Mouse (Mus musculus) heart, adult 18-20 months (tissue): ENCODE data around the gene Ift27. TPM values are rescaled to one million over a fixed set of nuclear protein-coding genes. Genes with fewer than 3 reads are reported as not detected.

Experiments used
- DNase-seq, 2 experiments: peaks; one replicate each; pipeline ENCODE4 v3.0.0; 2021 to 2022; ENCODE audit warnings: mixed read lengths in 1 of 2
- total RNA-seq, 2 experiments: library from RNA; stranded (reverse); gene quantifications; 2 replicates each; pipeline ENCODE4 v1.2.3; 2021

Gene Ift27
- total RNA-seq, 2 experiments from 2014 or later, result 8.2 to 11.6 TPM

DNA sequence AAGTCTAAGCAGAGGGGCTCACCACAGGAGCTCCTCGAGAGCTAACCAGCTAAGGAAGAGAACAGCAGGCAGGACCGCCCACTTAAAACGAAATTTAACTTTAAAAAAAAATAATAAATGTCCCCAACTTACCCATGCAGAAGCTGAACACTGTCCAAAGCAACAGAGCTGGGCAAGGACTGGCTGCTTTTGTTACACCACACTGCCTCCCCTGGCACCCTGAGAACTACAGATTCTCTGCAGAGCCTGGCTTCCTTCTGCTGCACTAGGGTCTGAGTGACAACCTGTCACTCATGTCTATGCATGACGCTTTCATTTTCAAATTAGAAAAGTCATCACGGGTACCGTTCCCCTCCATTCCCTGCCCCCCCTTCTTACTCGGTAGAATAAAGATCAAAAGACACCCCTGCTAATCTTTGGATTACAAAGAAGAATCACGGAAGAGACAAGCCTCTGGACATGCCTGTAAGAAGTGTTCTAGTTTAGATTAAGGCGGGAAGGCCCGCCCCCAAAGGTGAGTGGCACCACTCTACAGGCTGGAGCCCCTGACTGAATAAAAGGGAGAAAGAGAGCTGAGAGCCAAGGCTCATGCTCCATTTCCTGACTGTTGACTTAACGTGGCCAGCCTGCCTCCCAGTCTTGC, 1.5 kb downstream of the Ift27 start:
- DNase-seq, result no peak

DNA sequence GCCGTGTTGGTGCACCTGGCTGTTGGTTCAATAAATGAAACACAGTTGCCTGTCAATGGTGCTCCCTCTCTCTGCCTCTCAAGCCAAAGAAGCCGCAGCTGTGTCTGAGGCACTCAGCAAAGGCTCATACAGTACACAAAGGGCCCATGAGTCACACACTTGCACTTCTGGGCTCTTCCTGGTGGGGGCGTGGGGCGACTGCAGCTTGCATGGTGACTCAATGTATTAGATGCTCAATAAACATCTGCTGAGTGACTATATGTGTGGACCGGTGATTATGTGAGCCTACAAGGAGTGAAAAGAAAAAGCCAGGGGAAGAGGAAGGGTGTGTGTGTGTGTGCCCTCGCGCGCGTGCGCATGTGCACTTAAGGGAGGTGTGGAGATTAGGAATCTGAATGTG, 2.3 kb downstream of the Ift27 start:
- DNase-seq, result no peak

DNA sequence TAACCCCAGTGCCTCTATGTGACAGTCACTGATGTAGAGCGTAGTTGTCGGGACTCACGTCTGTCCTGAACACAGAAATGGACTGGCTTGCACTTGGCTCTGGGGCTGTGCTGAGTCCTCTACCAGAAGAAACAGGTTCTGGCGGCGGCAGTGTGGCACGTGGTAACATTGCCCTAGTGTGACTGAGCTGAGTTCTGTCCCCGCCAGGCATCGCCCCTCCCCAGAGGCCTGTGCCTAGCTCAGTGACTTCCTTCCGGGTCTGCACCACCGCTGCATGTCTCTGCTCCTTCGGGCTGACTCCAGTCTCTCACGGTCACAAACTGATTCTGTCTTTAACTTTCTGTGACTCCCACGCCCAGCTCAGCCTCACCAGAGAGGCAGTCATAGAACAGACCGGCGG, 3.2 kb downstream of the Ift27 start:
- peak in 1 of 2 experiments; percentile 27 for DNase-seq

DNA sequence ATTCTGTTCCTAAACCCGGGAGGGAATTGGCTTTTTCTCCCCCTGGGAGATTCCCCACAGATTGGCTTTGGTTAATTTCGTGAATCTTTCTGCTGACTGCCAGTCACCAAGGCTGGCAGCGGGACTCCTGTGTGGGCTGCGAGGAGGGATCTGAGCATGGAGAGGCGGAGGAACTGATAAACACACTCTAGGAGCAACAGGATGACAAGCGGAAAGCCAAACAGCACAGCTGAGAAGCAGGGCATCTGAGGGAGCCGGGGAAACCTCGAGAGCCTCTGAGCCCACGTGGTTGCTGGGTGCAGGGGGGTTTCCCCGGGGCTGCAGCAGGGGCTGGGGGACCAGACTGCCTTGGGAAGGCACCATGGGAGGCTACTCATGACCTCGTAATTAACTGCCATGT, 4.3 kb downstream of the Ift27 start:
- no peak for DNase-seq

DNA sequence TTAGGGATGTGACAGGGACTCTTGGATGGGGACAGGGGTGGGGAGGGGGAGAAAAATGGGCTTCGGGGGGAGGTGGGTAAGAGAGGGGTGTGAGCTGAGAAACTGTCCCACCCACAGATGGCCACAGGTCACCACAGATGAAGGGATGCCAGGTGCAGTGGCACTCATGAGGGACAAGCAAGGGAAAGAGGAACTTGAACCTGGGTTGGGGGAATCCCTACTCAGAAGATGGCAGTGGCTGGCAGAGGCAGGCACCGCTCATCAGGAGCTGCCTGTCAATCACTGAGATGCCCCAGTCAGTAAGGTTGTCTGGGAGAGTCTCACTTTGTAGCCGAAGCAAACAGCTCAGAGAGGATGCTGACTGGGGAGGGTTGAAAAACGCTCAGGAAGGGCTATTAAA, 8.6 kb downstream of the Ift27 start:
- no peak for DNase-seq

DNA sequence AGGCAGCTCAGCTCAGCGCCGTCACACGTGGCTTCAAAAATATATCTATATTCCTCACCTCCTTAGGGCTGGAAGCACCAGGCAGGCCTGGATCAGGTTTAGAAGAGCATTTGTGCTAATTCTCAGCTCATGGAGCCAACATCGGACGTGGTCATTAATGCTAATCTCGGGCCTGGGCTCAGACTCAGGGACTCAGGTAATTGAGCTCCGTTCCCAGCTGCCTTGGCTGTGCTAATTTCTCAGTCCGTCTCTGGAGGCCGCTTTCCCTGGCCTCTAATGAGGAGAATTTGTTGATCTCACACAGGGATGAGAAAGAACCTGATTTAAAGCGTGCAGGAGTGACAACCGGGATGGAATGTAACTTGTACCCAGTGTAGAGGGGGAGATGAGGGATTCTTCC, 9.4 kb downstream of the Ift27 start:
- DNase-seq, result no peak

DNA sequence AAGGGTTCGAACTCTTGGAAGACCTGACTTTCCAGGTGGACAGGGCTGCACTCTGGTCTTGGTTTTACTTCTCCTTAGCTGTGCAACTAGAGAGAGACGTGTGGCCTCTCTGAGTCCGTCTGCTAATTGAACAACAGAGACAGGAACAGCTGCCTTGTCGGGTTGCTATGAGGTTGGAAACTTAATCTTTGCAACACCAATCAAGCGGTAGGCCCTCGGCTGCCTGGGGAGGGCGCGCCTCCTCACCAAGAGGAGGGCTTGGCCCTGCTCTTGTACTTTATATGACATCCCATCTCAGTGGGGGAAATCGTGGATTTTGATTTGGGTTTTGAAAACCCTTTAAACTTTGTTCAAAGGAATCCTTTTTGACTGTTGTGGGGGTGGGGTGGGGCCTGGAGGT, 12.0 kb downstream of the Ift27 start:
- no peak for DNase-seq

DNA sequence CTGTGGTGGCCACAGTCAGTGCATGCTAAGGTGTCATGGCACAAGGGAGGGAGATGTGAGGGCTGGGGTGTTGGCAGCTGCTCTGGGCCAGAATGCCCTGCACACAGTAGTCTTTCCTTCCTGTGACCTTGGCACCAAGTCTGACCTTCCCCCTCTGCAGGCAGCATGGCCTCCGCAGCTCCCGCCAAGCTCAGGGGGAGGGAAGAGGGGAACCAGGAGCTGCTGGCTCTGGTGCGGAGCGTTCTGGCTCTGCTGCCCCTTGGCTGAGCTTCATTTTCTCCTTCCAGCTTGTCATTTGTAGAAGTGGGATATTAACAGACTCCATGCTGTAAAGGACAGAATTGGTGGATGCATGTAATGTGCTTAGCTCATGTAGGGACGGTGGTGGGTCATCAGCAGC, 15.6 kb downstream of the Ift27 start:
- DNase-seq, result no peak

DNA sequence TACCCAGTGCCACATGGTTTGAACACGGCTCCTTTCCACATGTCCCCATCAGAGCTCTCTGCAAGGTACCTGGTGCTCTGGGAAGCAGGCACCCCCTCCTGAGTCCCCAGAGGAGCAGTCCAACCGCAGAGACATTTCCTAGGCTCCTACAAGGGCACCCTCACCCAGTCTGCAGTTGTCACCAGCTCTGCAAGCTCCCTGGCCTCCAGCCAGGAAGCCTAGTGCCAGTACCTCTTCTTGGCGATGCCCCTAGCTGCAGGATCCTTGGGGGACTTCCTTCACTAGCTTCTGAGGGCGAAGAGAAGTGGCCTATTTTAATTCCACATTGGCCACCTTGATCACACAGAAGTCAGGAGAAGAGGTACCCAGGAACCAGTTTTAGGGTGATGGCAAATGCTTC, 16.1 kb downstream of the Ift27 start:
- no peak for DNase-seq

DNA sequence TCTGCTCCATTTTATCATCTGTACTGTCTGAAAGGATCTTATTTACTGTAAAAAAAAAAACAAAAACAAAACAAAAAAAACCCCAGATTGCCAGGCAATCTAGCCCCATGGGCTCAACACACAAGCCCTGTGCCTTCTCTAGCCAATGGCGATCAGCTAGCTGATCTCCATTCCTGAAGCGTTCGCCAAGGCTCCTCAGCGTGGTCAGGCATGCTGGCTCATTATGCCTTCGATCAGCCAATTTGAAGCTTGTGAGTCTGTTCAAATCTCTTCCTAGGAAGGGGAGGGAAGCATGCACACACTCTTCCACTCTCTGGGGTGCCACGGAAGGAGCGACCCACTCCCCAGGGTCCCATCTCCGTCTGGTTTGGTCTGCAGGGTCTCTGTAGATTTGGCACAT, 16.6 kb downstream of the Ift27 start:
- DNase-seq, result no peak

DNA sequence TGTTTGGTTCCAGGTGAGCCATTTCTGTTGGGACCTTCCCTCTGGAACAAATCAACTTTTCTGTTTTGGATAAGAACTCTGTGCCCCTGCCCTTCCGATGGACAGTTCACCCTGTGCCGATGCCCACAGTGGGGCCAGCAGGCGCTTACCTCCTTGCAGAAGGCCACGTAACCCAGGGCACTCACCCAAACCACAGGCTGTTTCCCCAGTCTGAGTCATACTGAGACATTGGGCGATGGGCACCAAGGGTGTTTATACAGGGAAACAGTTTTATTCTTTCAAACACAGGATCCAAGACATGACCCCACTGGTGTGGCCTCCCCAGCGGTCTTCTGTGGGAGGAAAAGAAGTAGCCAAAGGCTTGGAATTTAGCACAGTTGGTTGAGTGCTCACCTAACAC, 18.5 kb downstream of the Ift27 start:
- DNase-seq, result no peak

DNA sequence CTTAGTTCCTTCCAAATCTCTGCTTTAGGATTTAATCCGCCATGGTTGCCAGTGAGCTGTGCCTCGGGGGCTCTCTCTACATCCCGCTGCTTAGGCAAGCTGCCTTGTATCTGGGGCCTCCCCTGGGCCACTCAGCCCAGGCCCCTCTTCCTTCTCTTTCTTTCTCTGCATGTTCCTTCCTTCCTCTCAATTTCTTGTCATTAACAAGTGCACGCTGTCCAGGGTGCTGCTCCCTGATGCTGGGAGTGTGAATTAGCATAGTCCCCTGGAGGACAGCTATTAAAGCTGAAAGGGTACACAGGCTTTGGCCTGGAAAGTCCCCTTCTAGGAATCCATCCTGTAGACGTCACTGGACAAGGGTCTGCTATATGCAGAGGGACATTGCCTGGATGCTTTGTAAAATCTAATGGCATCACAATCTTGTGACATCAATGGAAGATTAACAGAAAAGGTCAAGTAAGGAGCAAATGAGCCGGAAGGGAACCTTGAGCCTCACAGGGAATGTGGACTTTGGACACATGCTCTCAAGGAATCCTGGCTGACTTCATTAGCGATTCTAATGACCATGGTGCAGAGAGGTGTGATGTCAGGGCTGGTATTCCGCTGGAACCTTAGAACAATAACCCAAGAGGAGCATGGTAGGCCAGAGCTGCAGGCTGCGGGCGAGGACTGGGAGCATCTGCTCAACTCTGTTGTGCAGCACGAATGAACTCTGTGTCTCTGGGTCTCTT, 20.7 kb downstream of the Ift27 start:
- no peak for DNase-seq

DNA sequence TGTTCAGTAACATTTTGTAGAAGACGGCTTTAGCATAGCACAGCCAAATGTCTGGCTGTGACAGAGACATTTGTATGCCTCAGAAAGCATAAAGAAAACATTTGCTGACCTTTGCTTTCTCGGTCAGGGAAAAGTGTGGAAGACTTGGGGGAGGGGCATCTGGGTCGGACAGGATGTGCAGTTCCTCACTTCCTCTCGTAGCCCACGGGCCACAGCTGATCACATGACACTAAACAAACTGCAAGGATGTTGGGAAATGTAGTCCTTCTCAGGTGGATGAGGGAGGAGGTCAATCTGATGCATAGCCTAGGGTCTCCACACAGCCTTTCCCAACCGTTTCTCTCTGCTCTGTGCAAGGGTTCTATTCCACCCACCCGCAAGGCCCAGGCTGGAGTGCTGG, 25.3 kb downstream of the Ift27 start:
- no peak for DNase-seq

DNA sequence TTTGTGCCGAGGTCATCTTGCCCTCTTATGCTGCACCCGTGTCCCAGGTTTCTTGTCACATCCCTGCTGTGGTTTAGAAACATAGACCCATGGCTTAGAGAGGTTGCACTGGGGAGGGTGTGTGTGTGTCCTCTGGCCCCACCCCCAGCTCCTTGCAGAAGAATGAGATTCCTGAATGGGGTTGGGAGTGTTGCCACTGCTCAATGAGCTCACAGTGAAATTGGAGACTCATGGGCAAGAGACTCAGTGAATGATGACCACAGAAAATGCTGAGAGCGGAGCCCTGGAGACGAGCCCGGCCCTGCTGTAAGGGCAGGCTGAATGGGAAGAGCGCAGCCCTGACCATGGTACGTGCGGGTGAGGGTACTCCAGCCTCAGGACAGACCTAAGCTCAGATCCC, 33.7 kb downstream of the Ift27 start:
- DNase-seq, result no peak

DNA sequence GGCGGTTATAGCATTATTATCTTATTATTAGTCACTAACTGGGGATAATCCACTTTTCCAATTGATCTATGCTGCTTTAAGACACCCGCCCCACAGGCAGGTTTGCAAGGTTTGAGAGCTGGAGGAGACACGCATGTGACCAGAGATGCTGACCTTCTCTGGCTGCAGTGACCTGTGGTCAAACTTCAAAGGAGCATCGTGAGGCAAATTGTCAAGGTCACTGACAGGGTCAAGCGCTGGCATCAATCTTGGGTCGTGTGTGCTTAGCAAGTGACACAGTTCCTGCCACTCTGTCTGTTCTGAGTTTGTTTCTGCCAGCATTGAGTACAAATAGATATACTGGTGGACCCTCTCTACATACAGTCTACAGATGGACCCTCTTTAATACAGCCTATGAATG, 39.3 kb downstream of the Ift27 start:
- DNase-seq, result no peak

DNA sequence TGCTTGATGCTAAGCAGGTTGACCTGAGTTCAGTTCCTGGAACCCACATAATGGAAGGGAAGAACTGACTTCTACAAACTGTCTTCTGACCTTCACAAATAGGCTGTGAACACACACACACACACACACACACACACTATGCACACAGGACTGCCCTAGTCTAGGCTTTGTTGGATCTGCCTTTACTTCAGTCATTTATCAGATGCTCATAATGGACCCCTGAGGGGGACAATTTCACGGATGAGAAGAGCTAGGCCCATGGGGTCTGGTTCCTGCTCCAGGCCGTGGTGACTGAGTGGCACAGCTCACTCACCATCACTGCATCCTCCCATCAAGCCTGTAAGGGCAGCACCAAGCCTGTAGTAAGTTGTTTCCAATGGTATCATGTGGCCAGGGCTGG, 40.5 kb downstream of the Ift27 start:
- no peak for DNase-seq

DNA sequence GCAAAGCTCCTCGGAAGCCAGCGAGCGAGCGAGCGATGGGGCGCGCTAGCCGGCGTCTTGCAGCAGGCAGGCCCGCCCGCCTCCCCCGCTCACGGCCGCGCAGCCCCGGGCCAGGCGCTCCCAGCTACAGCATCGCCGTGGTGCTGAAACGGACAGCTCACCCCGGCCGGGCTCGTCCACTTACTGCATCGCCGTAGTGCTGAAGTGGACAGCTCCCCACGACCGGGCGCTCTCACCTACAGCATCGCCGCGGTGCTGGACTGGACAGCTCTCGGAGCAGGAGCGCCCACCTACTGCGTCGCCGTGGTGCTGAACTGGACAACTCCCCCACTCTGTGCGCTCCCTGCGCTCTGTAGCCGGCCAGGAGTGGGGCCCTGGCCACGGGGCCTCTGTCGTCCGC, 54.2 kb downstream of the Ift27 start, which contains the start of gene Cacng2:
Gene Cacng2, minus strand, starts transcription at position 325 of the 400 bp plus-strand sequence.
- peak; percentile 93 to 95 for DNase-seq

DNA sequence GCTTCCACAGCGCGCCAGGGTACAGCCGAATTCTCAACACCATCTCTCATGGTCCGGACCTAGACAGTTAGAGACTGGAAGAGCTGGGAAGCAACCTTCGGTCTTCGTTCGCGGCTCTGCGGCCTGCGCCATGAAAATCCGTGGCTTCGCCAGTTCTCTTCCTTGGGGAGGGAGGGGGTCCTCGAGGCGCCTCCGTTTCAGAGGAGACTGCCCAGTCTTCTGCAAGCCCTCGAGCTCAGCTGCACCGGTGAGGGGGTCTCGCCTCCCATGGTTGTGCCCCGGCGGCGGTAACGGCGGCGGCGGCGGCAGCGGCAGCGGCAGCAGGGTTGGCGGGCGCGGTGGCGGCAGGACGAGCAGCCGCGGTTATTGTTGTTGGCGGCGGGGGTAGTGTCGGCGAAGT, 54.7 kb downstream of the Ift27 start:
- DNase-seq, result no peak

DNA sequence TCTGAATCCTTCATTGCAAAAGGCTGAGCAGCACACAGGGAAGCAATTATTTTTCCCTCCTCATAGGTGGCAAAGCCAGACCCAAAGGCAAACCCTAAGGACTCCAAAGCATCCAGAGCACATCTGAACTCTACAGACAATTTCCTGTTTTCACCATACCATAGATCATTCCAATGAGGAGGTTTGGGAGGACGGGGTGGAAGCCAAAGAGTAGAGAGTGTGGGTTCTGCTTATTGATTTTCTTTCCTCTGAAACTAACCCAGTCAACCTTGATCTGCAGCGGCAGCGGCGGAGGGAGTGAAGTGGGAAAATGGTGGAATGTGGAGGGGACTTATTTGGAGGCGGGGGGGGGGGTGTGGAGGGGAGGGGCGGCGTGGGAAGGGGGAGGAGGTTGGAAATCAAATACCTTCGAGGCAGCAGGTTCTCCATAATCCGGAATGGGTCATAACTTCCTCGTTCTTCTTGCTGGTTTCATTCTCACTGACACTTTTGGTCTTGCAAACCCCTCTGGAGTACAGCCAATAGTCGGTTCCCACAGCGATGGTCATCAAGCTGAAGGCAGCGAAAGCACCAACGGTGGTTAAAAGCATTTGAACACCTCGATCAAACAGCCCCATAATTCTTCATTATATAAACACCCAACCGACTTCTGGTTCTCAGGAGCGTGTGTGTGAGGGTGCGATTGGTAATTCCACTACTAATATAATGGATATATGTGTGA, 55.5 kb downstream of the Ift27 start:
- no peak for DNase-seq

DNA sequence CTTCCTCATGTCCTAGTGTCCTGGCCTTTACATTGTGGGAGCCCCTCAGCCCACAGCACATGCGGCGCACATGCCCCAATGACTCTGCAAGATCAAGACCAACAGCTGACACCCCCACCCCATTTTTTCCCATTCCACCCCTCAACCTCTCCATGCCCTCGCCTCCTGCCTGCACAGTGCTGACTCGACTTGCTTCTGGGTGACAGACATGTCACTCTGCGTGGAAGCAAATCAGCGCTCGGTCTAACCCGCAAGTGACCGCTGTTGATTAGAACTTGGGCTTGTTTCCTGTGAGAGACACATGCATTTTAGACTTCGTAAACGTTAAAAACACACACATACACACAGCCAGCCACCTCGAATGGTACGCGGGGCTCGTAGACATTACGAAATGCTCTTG, 56.2 kb downstream of the Ift27 start:
- no peak for DNase-seq

DNA sequence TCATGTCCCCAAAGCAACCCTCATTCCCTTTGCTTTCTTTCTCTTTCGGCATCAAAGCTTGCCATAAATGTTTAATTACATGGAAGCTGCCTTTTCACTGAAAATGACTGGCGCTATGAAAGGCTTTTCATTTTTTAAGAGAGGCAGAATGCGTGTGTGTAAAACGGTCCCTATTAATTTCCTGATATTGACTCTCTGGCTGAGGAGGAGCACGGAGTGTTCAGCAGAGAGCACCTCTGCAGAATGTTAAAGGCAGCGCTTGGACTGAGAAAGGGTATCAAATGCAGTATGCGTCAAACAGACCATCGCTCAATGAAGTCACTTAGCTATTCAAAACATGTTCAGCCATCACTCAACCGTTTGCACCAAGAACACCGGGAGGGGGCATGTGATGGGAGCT, 57.0 kb downstream of the Ift27 start:
- no peak for DNase-seq

DNA sequence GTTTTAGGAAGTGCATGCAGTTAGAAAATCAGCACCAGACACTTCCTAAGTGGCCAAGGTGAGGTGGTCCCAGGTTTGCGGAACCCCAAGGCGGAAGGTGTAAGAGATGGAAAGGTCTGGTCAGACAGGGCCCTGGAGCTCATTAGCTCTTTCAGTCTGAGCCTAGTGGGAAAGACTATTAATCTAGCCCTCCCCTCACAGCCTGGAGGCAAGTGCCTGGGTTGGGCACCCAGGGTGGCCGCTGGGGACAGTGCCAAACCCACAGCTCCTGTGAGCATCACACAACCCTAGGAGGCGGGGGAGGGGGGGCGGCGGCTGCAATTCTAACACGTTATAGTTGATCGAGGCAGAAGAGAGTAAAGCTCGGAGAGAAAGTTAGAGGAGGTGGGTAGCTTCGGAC, 57.7 kb downstream of the Ift27 start:
- DNase-seq, result no peak
